Mouse (Mus musculus) kidney, embryonic 14.5 days (tissue): ENCODE results near the gene Tpd52l2. TPM values are rescaled to one million over a fixed set of nuclear protein-coding genes. Genes with fewer than 3 reads are reported as not detected.

Experiments used
- ATAC-seq: fragments of 200-750 bp; cut with Nextera tagmentation; 2 replicates; pipeline ENCODE4 v1.8.0; 2017; ENCODE audit warnings: moderate number of reproducible peaks, mild to moderate bottlenecking, moderate TSS enrichment, moderate library complexity; ENCODE audit not compliant: low FRiP score, low TSS enrichment
- H3K27ac ChIP-seq: fragments of 300-500 bp; sonication (generic); 2 replicates; pipeline ENCODE4 v1.5.1; 2014; ENCODE audit warnings: low read depth, mild to moderate bottlenecking, low read length, moderate library complexity, mixed read lengths
- H3K27me3 ChIP-seq: fragments of 300-500 bp; sonication (generic); 2 replicates; pipeline ENCODE4 v1.6.1; 2014; ENCODE audit warnings: mild to moderate bottlenecking, low read length; ENCODE audit not compliant: control insufficient read depth, insufficient read depth
- H3K36me3 ChIP-seq: fragments of 300-500 bp; sonication (generic); 2 replicates; pipeline ENCODE4 v1.6.1; 2014; ENCODE audit warnings: low read length, mixed read lengths; ENCODE audit not compliant: control insufficient read depth, insufficient read depth
- H3K4me1 ChIP-seq: fragments of 300-500 bp; sonication (generic); 2 replicates; pipeline ENCODE4 v1.6.1; 2014; ENCODE audit warnings: low read length, mixed read lengths; ENCODE audit not compliant: control insufficient read depth, insufficient read depth
- H3K4me2 ChIP-seq: fragments of 300-500 bp; sonication (generic); replicated peaks from 2 replicates; pipeline ENCODE4 v1.6.1; 2014; ENCODE audit warnings: low read depth, mild to moderate bottlenecking, low read length
- H3K4me3 ChIP-seq: fragments of 300-500 bp; sonication (generic); 2 replicates; pipeline ENCODE4 v1.5.1; 2014; ENCODE audit warnings: mild to moderate bottlenecking, low read length
- H3K9ac ChIP-seq: fragments of 300-500 bp; sonication (generic); 2 replicates; pipeline ENCODE4 v1.6.1; 2014; ENCODE audit warnings: low read depth, mild to moderate bottlenecking, low read length, moderate library complexity
- H3K9me3 ChIP-seq: fragments of 300-500 bp; sonication (generic); 2 replicates; pipeline ENCODE4 v1.6.1; 2016; ENCODE audit warnings: low read length; ENCODE audit not compliant: control insufficient read depth
- WGBS: fragments of 180-500 bp; shearing (Covaris S2); extraction: QIAGEN DNeasy Blood & Tissue Kit; methylation state at CpG from one replicate; pipeline ENCODE4 v1.1.7; 2014; 5-methylcytosine and 5-hydroxymethylcytosine counted together
- polyA plus RNA-seq: library from polyadenylated mRNA; unstranded; fragments of >200 nt; fragmentation: Nextera tagmentation; extraction: Ambion mirVana; gene quantifications from 2 replicates; pipeline ENCODE4 v1.2.1, GENCODE M21; 2014

Tpd52l2 gene
- polyA plus RNA-seq, 1 experiment from 2014 or later: 175 TPM

DNA sequence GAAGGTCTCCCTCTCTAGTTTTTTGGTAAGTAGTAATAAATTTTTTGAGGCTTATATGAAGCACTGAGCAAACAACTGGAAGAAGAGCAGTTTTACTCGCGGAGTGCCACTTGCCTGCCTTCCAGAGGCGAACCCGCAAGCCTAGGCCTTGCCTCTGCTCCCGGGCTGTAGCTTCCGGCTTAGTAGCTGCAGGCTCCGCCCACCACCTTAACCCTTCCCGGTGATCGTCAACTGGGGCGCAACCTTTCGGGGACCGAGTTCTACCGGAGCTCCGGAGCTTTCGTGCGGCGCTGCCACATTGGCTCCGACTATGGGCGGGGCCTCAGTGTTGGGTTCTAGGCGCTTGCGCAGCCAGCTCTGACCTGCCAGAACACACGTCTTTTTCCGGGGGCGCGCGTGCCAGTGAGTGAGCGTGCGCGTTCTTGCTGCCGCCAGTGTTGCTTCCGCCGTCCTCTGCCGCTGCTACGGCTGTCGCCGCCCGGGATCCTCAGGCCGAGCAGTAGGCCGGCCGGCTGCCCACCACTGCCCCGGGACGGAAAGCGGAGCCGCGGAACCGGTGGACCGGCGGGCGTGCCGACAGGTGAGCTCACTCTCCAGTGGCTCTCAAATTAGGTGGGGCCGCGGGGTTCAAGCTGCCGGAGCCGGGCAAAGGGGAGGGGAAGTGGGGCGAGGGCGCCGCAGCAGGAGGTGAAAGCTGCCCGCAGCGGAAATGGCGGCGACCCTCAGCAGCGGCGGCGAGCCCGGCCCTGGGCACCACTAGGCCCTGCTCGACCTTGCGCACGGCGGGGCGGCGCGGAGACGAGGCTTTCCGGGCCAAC is 23.4 kb downstream of the Tpd52l2 start, which contains the start of gene Dnajc5:
Gene Dnajc5 (plus strand): TSS at position 368 of the 818 bp plus-strand sequence.
- Histone ChIP-seq H3K27ac (peak within 1 kb of the TSS; percentile 96), H3K9ac (peak within 1 kb of the TSS; percentile 96), H3K4me1 (peaks cover 15% of the 10 kb centered on the region; the same call in 1 of the 2 replicates), H3K4me2 (peak within 1 kb of the TSS; percentile 64), H3K27me3 (no peaks in the 10 kb centered on the region), H3K4me3 (peak within 1 kb of the TSS; percentile 94), H3K36me3 (peaks cover 31% of the 10 kb centered on the region), H3K9me3 (no peaks in the 10 kb centered on the region)
- ATAC-seq: peak; percentile 98
- under 1% methylated on average over 74 of the region's 74 CpGs for WGBS

DNA sequence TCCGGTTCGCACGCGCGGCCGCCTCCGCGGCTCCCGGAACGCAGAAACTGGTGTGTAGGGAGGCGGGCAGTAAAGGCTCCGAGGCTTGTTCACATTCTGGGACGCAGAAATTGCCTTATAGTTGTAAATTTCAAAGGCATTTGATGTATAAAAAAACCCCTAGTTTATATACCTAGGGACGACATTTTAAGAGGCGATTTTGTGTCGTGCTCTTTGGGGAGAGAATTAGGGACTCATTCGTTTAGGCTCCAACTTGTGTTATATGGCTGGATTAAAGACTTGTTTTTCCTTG is 23.9 kb downstream of the Tpd52l2 start:
- peaks cover 15% of the 10 kb centered on the region; the same call in 1 of the 2 replicates for H3K4me1 ChIP-seq
- H3K4me2 ChIP-seq: peak overlapping the region; percentile 64
- under 1% methylated on average over 17 of the region's 17 CpGs for WGBS
- no peaks in the 10 kb centered on the region for H3K9me3 ChIP-seq
- H3K4me3 ChIP-seq: peak overlapping the region; percentile 94
- H3K9ac ChIP-seq: peak overlapping the region; percentile 96
- ATAC-seq: no peak
- H3K36me3 ChIP-seq: peaks cover 27% of the 10 kb centered on the region
- H3K27ac ChIP-seq: peak overlapping the region; percentile 96
- H3K27me3 ChIP-seq: no peaks in the 10 kb centered on the region

DNA sequence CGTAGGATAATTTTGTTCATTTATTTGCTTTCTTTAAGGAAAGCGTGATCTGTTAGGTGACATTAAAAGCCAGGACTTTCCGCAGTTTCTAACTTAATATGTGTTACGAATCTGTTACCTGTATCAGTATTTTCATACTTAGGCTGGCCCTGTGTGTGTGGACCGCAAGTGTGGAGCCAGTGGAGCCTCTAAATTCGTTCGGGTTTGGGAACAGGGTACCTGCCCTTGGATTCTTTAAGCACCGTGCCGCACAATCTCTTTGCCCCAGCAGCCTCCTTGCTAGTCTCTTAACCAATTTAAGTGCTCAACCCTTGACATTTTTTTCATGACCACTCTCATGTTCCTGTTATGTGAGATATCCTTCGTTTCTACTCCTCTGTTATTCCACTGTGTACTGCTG is 24.5 kb downstream of the Tpd52l2 start:
- Histone ChIP-seq H3K36me3 (peaks cover 21% of the 10 kb centered on the region), H3K4me2 (peak overlapping the region; percentile 64), H3K4me1 (peaks cover 15% of the 10 kb centered on the region; the same call in 1 of the 2 replicates), H3K9me3 (no peaks in the 10 kb centered on the region), H3K9ac (peak overlapping the region; percentile 96), H3K4me3 (peak overlapping the region; percentile 94), H3K27me3 (no peaks in the 10 kb centered on the region), H3K27ac (no peak overlapping the region)
- no peak for ATAC-seq
- WGBS: 37% methylated on average over 10 of the region's 10 CpGs

DNA sequence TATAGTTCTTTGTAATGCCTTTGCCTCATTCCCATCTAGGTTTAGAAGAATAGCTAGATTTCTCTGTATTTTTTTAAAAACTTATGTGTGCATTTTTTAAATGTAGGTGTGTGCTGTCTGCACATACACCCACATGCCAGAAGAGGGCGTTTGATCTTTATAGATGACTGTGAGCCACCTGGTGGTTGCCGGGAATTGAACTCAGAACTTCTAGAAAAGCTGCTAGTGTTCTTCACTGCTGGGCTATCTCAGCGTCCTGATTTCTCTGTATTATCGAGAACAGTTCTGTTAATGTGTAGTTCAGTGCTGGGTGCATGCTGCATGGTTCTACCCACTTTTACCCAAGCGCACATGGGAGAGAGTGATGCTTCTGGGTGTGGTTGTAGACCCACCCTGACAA is 25.9 kb downstream of the Tpd52l2 start:
- WGBS: 74% methylated on average over 5 of the region's 5 CpGs
- Histone ChIP-seq H3K9me3 (no peaks in the 10 kb centered on the region), H3K4me1 (peaks cover 15% of the 10 kb centered on the region; the same call in 1 of the 2 replicates), H3K4me2 (no peak overlapping the region), H3K27ac (no peak overlapping the region), H3K9ac (no peak overlapping the region), H3K36me3 (peaks cover 9% of the 10 kb centered on the region; the same call in 1 of the 2 replicates), H3K27me3 (no peaks in the 10 kb centered on the region), H3K4me3 (no peak overlapping the region)
- no peak for ATAC-seq

DNA sequence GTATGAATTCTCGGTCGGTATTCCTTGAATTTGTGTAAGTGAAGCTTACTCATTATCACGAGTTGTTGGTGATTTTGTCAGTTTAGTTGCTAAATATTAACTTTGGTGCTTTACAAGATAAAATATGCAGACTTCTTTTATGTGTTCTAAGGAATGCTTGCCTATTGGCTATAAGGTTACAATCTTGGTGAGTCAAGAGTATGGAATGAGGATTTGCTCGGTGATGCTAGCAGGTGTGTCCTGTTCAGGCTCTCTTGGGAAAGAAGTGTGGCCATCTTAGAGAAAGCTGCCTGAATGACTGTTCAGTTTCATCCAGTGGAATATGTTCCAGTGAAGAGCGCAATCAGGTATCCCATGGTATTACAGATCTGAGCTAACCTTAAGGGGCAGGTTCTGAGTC is 28.6 kb downstream of the Tpd52l2 start:
- peaks cover under 1% of the 10 kb centered on the region; the same call in 1 of the 2 replicates for H3K9me3 ChIP-seq
- no peak overlapping the region for H3K27ac ChIP-seq
- H3K4me2 ChIP-seq: no peak overlapping the region
- no peak overlapping the region for H3K4me3 ChIP-seq
- peaks cover 15% of the 10 kb centered on the region; the same call in 1 of the 2 replicates for H3K4me1 ChIP-seq
- WGBS: 72% methylated on average over 5 of the region's 5 CpGs
- H3K27me3 ChIP-seq: no peaks in the 10 kb centered on the region
- H3K36me3 ChIP-seq: peaks cover 4% of the 10 kb centered on the region; the same call in 1 of the 2 replicates
- no peak for ATAC-seq
- H3K9ac ChIP-seq: no peak overlapping the region

DNA sequence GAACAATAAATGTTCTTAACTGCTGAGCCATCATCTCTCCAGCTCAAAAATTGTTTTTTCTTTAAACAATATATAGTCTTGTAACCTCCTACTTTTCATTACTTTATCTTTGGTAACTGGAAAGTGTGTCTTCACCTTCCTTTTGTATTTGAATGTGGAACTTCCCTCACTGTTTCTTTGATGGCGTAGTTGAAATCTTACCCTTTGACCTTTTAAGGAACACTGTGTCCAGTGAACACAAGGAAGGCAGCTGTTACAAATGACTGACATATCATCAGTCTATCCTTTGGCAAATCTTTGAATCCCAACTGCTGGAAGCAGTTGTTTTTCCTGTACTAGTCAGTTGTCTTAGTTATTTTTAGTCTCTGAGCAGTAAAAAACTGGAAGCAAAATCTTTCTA is 32.1 kb downstream of the Tpd52l2 start:
- Histone ChIP-seq H3K36me3 (no peaks in the 10 kb centered on the region; the same call in 1 of the 2 replicates), H3K27me3 (no peaks in the 10 kb centered on the region)
- ATAC-seq: no peak

DNA sequence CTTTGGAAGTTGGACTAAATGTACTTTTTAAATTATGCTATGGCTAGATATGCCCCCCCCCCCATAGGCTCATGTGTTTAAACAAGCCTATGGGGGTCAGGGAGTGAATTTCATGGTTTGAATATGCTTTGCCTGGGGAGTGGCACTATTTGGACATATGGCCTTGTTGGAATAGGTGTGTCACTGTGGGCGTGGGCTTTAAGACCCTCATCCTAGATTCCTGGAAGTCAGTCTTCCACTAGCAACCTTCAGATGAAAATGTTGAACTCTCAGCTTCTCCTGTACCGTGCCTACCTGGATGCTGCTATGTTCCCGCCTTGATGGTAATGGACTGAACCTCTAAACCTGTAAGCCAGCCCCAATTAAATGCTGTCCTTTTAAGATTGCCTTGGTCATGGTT is 35.6 kb downstream of the Tpd52l2 start:
- no peak overlapping the region for H3K9ac ChIP-seq
- no peaks in the 10 kb centered on the region for H3K4me1 ChIP-seq
- H3K4me2 ChIP-seq: no peak overlapping the region
- H3K9me3 ChIP-seq: peaks cover 6% of the 10 kb centered on the region; the same call in 1 of the 2 replicates
- no peak overlapping the region for H3K27ac ChIP-seq
- no peaks in the 10 kb centered on the region; the same call in 1 of the 2 replicates for H3K36me3 ChIP-seq
- no peak for ATAC-seq
- 98% methylated on average over 3 of the region's 3 CpGs for WGBS
- no peaks in the 10 kb centered on the region for H3K27me3 ChIP-seq
- no peak overlapping the region for H3K4me3 ChIP-seq

More for the DNA sequence above, 32.1 kb downstream of the Tpd52l2 start:
- no peak overlapping the region for H3K9ac ChIP-seq
- no peak overlapping the region for H3K27ac ChIP-seq
- H3K9me3 ChIP-seq: peaks cover 6% of the 10 kb centered on the region; the same call in 1 of the 2 replicates
- WGBS: 91% methylated on average over 1 of the region's 1 CpGs
- no peaks in the 10 kb centered on the region for H3K4me1 ChIP-seq
- H3K4me3 ChIP-seq: no peak overlapping the region
- no peak overlapping the region for H3K4me2 ChIP-seq

DNA sequence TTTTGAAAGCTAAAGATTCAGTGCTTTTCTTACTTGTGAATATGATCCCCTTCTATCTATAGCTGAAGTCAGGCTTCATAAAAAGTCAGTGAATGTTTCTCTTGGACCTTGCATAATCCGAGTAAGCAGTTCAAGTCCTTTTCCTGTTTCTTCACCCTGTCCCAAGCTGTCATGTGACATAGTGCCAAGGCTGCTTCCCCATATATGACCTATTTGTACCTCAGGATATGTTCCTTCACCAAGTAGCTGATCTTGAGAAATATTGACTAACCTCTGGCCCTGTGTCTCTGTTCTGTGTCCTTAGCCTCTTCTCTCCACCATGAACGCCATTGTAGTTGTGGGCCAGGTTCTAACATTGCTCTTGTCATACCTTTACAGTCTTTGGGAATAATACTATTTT is 39.5 kb downstream of the Tpd52l2 start:
- H3K9me3 ChIP-seq: no peaks in the 10 kb centered on the region
- no peaks in the 10 kb centered on the region for H3K27me3 ChIP-seq
- no peaks in the 10 kb centered on the region for H3K4me1 ChIP-seq
- H3K4me2 ChIP-seq: no peak overlapping the region
- peaks cover 5% of the 10 kb centered on the region; the same call in 1 of the 2 replicates for H3K36me3 ChIP-seq
- no peak overlapping the region for H3K27ac ChIP-seq
- H3K4me3 ChIP-seq: no peak overlapping the region
- WGBS: 83% methylated on average over 2 of the region's 2 CpGs
- no peak for ATAC-seq
- H3K9ac ChIP-seq: no peak overlapping the region

DNA sequence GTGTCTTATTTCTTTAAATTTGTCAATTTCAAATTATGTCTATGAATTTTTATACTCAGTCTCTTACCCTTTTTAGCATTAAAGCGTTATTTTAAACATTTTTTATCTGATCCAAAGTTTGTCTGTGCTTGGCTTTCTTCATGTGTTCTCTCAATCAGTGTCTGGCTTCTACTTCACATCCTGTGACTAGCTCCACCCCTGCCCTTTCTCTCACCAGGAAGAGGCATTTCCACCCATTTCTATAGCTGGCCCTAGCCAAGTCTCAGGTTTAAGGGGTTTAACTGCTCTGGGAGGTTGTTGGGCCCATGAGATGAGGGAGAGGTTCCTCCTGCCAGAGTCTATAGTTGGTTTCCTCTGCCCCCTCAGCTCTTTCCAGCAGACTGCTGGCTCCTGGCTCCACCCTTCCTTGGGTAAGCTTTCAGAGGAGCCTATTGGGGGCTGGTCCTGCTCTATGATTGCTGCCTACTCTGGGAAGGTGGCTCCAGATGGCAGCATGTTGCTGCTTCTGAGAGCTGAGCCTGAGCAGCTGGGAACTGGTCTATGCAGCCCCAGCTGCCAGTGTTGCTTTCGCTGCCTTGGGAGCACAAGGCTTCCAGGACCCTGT is 40.6 kb downstream of the Tpd52l2 start:
- no peak overlapping the region for H3K4me2 ChIP-seq
- H3K36me3 ChIP-seq: peaks cover 5% of the 10 kb centered on the region; the same call in 1 of the 2 replicates
- WGBS: 86% methylated on average over 2 of the region's 2 CpGs
- H3K9me3 ChIP-seq: no peaks in the 10 kb centered on the region
- peak; percentile 39; the same call in 1 of the 2 replicates for ATAC-seq
- peak overlapping the region; percentile 11; the same call in 1 of the 2 replicates for H3K27ac ChIP-seq
- no peak overlapping the region for H3K4me3 ChIP-seq
- H3K27me3 ChIP-seq: no peaks in the 10 kb centered on the region
- H3K9ac ChIP-seq: no peak overlapping the region
- no peaks in the 10 kb centered on the region for H3K4me1 ChIP-seq
